Mouse (Mus musculus): Measurements from ENCODE around the gene Itgb7.

The Itgb7 gene

GRCm38 (mm10) chr15:102225619-102226018 is 6.1 kb downstream of the Itgb7 start:
- in situ Hi-C loops (cut with MboI, MseI) = loop anchor here (5.0 kb wide), 1 partner anchor 48 kb away; no protein-coding TSS in a partner anchor

- in situ Hi-C loops (cut with MboI, MseI) = loop anchor here (5.0 kb wide), 1 partner anchor 48 kb away; no protein-coding TSS in a partner anchor
These were observed 6.6 kb downstream of the Itgb7 start for GRCm38 (mm10) chr15:102224992-102225617.

GRCm38 (mm10) chr15:102224186-102224991 is 7.4 kb downstream of the Itgb7 start:
- in situ Hi-C loops (cut with MboI, MseI) = no loop called here

GRCm38 (mm10) chr15:102222386-102222785 is 9.4 kb downstream of the Itgb7 start:
- in situ Hi-C loops (cut with MboI, MseI) = no loop called here

- in situ Hi-C loops (cut with MboI, MseI) = no loop called here
These were observed 14.4 kb downstream of the Itgb7 start for GRCm38 (mm10) chr15:102217325-102217724.

- in situ Hi-C loops (cut with MboI, MseI) = no loop called here
These were observed 15.1 kb downstream of the Itgb7 start for GRCm38 (mm10) chr15:102216459-102217228.

- in situ Hi-C loops (cut with MboI, MseI) = no loop called here
These were observed 16.1 kb downstream of the Itgb7 start for GRCm38 (mm10) chr15:102215624-102216023.

GRCm38 (mm10) chr15:102214132-102214531 is 17.6 kb downstream of the Itgb7 start:
- in situ Hi-C loops (cut with MboI, MseI) = no loop called here

GRCm38 (mm10) chr15:102211895-102212294 is 19.8 kb downstream of the Itgb7 start:
- in situ Hi-C loops (cut with MboI, MseI) = no loop called here

- in situ Hi-C loops (cut with MboI, MseI) = no loop called here
These were observed 20.9 kb downstream of the Itgb7 start for GRCm38 (mm10) chr15:102210816-102211215.

- in situ Hi-C loops (cut with MboI, MseI) = no loop called here
These were observed 22.6 kb downstream of the Itgb7 start for GRCm38 (mm10) chr15:102209114-102209513.

GRCm38 (mm10) chr15:102208092-102208561 is 23.6 kb downstream of the Itgb7 start:
- in situ Hi-C loops (cut with MboI, MseI) = no loop called here

GRCm38 (mm10) chr15:102207351-102207750 is 24.4 kb downstream of the Itgb7 start:
- in situ Hi-C loops (cut with MboI, MseI) = no loop called here

- in situ Hi-C loops (cut with MboI, MseI) = no loop called here
These were observed 26.0 kb downstream of the Itgb7 start for GRCm38 (mm10) chr15:102205779-102206178.

GRCm38 (mm10) chr15:102204674-102205505 is 26.9 kb downstream of the Itgb7 start, which contains the start of gene Csad:
Csad (minus strand) TSS chr15:102204724.
- in situ Hi-C loops (cut with MboI, MseI) = no loop called here

GRCm38 (mm10) chr15:102203835-102204381 is 27.8 kb downstream of the Itgb7 start:
- in situ Hi-C loops (cut with MboI, MseI) = no loop called here

- in situ Hi-C loops (cut with MboI, MseI) = no loop called here
These were observed 28.5 kb downstream of the Itgb7 start, which contains the start of gene Zfp740 for GRCm38 (mm10) chr15:102202971-102203834. Zfp740 (plus strand) TSS chr15:102203249.

GRCm38 (mm10) chr15:102198841-102199240 is 32.9 kb downstream of the Itgb7 start:
- in situ Hi-C loops (cut with MboI, MseI) = no loop called here

GRCm38 (mm10) chr15:102195373-102195772 is 36.4 kb downstream of the Itgb7 start:
- in situ Hi-C loops (cut with MboI, MseI) = no loop called here

- in situ Hi-C loops (cut with MboI, MseI) = no loop called here
These were observed 37.3 kb downstream of the Itgb7 start for GRCm38 (mm10) chr15:102194439-102194838.
